Mouse (Mus musculus): ENCODE data around the gene Canx. TPM values are rescaled to one million over a fixed set of nuclear protein-coding genes. Genes with fewer than 3 reads are reported as not detected.

Gene Canx
- polyA plus RNA-seq, 1 experiment from 2014 or later, result 281 TPM

MicroRNAs within 50 kb of the gene (microRNA counts, 519-probe panel; counts per million panel counts)
- microRNA mmu-miR-804, result 2,550 counts per million, percentile 41 among the panel's probes with 10 or more counts

Small RNA genes within 50 kb of the gene (microRNA-seq; reads per million reads assigned to microRNA genes)
- gene Mir804, result not detected

Other genes with a start within 250 kb of the Canx start
- gene Tbc1d9b, start 194.3 kb downstream of the Canx start, polyA plus RNA-seq (2015; fragmentation: Nextera tagmentation; extraction: Ambion mirVana), result 42.5 and 42.6 TPM in 2 replicates
- 32.8 and 34.6 TPM in 2 replicates for gene Mrnip, start 151.2 kb downstream of the Canx start, polyA plus RNA-seq (2015; fragmentation: Nextera tagmentation; extraction: Ambion mirVana)
- gene Sqstm1, start 114.8 kb downstream of the Canx start, polyA plus RNA-seq (2015; fragmentation: Nextera tagmentation; extraction: Ambion mirVana), result 422 TPM in 2 replicates
- gene Mgat4b, start 114.8 kb downstream of the Canx start, polyA plus RNA-seq (2015; fragmentation: Nextera tagmentation; extraction: Ambion mirVana), result 58.1 and 69.2 TPM in 2 replicates
- gene Ltc4s, start 87.1 kb downstream of the Canx start, polyA plus RNA-seq (2015; fragmentation: Nextera tagmentation; extraction: Ambion mirVana), result 2.3 and 2.9 TPM in 2 replicates
- 3.2 and 3.6 TPM in 2 replicates for gene Maml1, start 33.4 kb downstream of the Canx start, polyA plus RNA-seq (2015; fragmentation: Nextera tagmentation; extraction: Ambion mirVana)
- gene Cby3, start 28.8 kb upstream of the Canx start, polyA plus RNA-seq (2015; fragmentation: Nextera tagmentation; extraction: Ambion mirVana), result 1.1 and 1.8 TPM in 2 replicates
- gene Hnrnph1, start 51.3 kb upstream of the Canx start, polyA plus RNA-seq (2015; fragmentation: Nextera tagmentation; extraction: Ambion mirVana), result 418 and 450 TPM in 2 replicates
- gene Rufy1, start 105.5 kb upstream of the Canx start, polyA plus RNA-seq (2015; fragmentation: Nextera tagmentation; extraction: Ambion mirVana), result 23.2 and 29.3 TPM in 2 replicates

All from hindbrain, embryonic 15.5 days (tissue).